Mouse (Mus musculus): ENCODE data around the gene Gm10638. TPM values are rescaled to one million over a fixed set of nuclear protein-coding genes. Genes with fewer than 3 reads are reported as not detected.
A peak's percentile ranks its signal among the peaks of the same experiment; 100 is the strongest.

Gm10638 gene
- polyA plus RNA-seq, 1 experiment from 2014 or later, result 5.5 TPM

- ATAC-seq (ENCODE audit: insufficient number of reproducible peaks, insufficient read depth, low FRiP score, low read depth), result no peak
- Histone ChIP-seq H3K4me2 (ENCODE audit: low read length) (no peak overlapping the region), H3K4me3 (ENCODE audit: control insufficient read depth in 1 of 2, insufficient read depth in 1 of 2, low read depth in 1 of 2, low read length in 2 of 2) (no peak overlapping the region), H3K9me3 (ENCODE audit: control insufficient read depth, low read length) (no peaks in the 10 kb centered on the region), H3K9ac (ENCODE audit: low read length) (no peak overlapping the region), H3K27ac (replicated peaks in 1 of 2; ENCODE audit: control insufficient read depth in 1 of 2, insufficient read depth in 1 of 2, low read depth in 2 of 2, low read length in 2 of 2) (no peak overlapping the region), H3K27me3 (ENCODE audit: control insufficient read depth, insufficient read depth, low read length) (no peaks in the 10 kb centered on the region), H3K4me1 (ENCODE audit: control insufficient read depth in 2 of 2, insufficient read depth in 2 of 2, low read length in 2 of 2) (peaks cover 11 to 37% of the 10 kb centered on the region in 2 experiments), H3K36me3 (ENCODE audit: control insufficient read depth, insufficient read depth, low read length) (peaks cover 20% of the 10 kb centered on the region)
- WGBS, result 78% methylated on average over 6 of the region's 6 CpGs
These were observed 18.5 kb upstream of the Gm10638 start for GRCm38 (mm10) chr8:86726959-86727358.

GRCm38 (mm10) chr8:86728224-86728950 lies 17.1 kb upstream of the Gm10638 start:
- H3K4me3 ChIP-seq (ENCODE audit: control insufficient read depth in 1 of 2, insufficient read depth in 1 of 2, low read depth in 1 of 2, low read length in 2 of 2), result no peak overlapping the region
- no peaks in the 10 kb centered on the region for H3K27me3 ChIP-seq (ENCODE audit: control insufficient read depth, insufficient read depth, low read length)
- H3K9me3 ChIP-seq (ENCODE audit: control insufficient read depth, low read length), result no peaks in the 10 kb centered on the region
- H3K9ac ChIP-seq (ENCODE audit: low read length), result no peak overlapping the region
- 0 out of 4 replicates have a peak overlapping the region, but pooled peaks of 1 of the 2 experiments have one; percentile 10 for H3K27ac ChIP-seq (replicated peaks in 1 of 2; ENCODE audit: control insufficient read depth in 1 of 2, insufficient read depth in 1 of 2, low read depth in 2 of 2, low read length in 2 of 2)
- H3K4me2 ChIP-seq (ENCODE audit: low read length), result no peak overlapping the region
- no peak for ATAC-seq (ENCODE audit: insufficient number of reproducible peaks, insufficient read depth, low FRiP score, low read depth)
- H3K36me3 ChIP-seq (ENCODE audit: control insufficient read depth, insufficient read depth, low read length), result peaks cover 8% of the 10 kb centered on the region
- 53% methylated on average over 19 of the region's 19 CpGs for WGBS
- peaks cover 11 to 40% of the 10 kb centered on the region in 2 experiments for H3K4me1 ChIP-seq (ENCODE audit: control insufficient read depth in 2 of 2, insufficient read depth in 2 of 2, low read length in 2 of 2)

GRCm38 (mm10) chr8:86730303-86730702 lies 15.2 kb upstream of the Gm10638 start:
- peaks cover 14 to 53% of the 10 kb centered on the region in 2 experiments for H3K4me1 ChIP-seq (ENCODE audit: control insufficient read depth in 2 of 2, insufficient read depth in 2 of 2, low read length in 2 of 2)
- no peak for ATAC-seq (ENCODE audit: insufficient number of reproducible peaks, insufficient read depth, low FRiP score, low read depth)
- 37% methylated on average over 3 of the region's 3 CpGs for WGBS

GRCm38 (mm10) chr8:86730860-86731259 lies 14.6 kb upstream of the Gm10638 start:
- H3K36me3 ChIP-seq (ENCODE audit: control insufficient read depth, insufficient read depth, low read length), result peaks cover 8% of the 10 kb centered on the region; the same call in 1 of the 2 replicates
- peaks cover 14 to 58% of the 10 kb centered on the region in 2 experiments for H3K4me1 ChIP-seq (ENCODE audit: control insufficient read depth in 2 of 2, insufficient read depth in 2 of 2, low read length in 2 of 2)
- no peak overlapping the region for H3K9ac ChIP-seq (ENCODE audit: low read length)
- peak overlapping the region in 1 of 2 experiments; percentile 16; a peak in 1 of 4 replicates for H3K27ac ChIP-seq (replicated peaks in 1 of 2; ENCODE audit: control insufficient read depth in 1 of 2, insufficient read depth in 1 of 2, low read depth in 2 of 2, low read length in 2 of 2)
- no peaks in the 10 kb centered on the region for H3K27me3 ChIP-seq (ENCODE audit: control insufficient read depth, insufficient read depth, low read length)
- 92% methylated on average over 1 of the region's 1 CpGs for WGBS
- no peak for ATAC-seq (ENCODE audit: insufficient number of reproducible peaks, insufficient read depth, low FRiP score, low read depth)
- no peak overlapping the region for H3K4me2 ChIP-seq (ENCODE audit: low read length)
- no peaks in the 10 kb centered on the region for H3K9me3 ChIP-seq (ENCODE audit: control insufficient read depth, low read length)
- H3K4me3 ChIP-seq (ENCODE audit: control insufficient read depth in 1 of 2, insufficient read depth in 1 of 2, low read depth in 1 of 2, low read length in 2 of 2), result no peak overlapping the region

More at GRCm38 (mm10) chr8:86730303-86730702, 15.2 kb upstream of the Gm10638 start:
- Histone ChIP-seq H3K36me3 (ENCODE audit: control insufficient read depth, insufficient read depth, low read length) (peaks cover 8% of the 10 kb centered on the region; the same call in 1 of the 2 replicates), H3K9me3 (ENCODE audit: control insufficient read depth, low read length) (no peaks in the 10 kb centered on the region), H3K27me3 (ENCODE audit: control insufficient read depth, insufficient read depth, low read length) (no peaks in the 10 kb centered on the region), H3K9ac (ENCODE audit: low read length) (no peak overlapping the region), H3K4me2 (ENCODE audit: low read length) (no peak overlapping the region), H3K27ac (replicated peaks in 1 of 2; ENCODE audit: control insufficient read depth in 1 of 2, insufficient read depth in 1 of 2, low read depth in 2 of 2, low read length in 2 of 2) (peak overlapping the region in 1 of 2 experiments; percentile 16; a peak in 1 of 4 replicates), H3K4me3 (ENCODE audit: control insufficient read depth in 1 of 2, insufficient read depth in 1 of 2, low read depth in 1 of 2, low read length in 2 of 2) (no peak overlapping the region)

- H3K27ac ChIP-seq (replicated peaks in 1 of 2; ENCODE audit: control insufficient read depth in 1 of 2, insufficient read depth in 1 of 2, low read depth in 2 of 2, low read length in 2 of 2), result no peak overlapping the region
- H3K9me3 ChIP-seq (ENCODE audit: control insufficient read depth, low read length), result no peaks in the 10 kb centered on the region
- H3K4me3 ChIP-seq (ENCODE audit: control insufficient read depth in 1 of 2, insufficient read depth in 1 of 2, low read depth in 1 of 2, low read length in 2 of 2), result no peak overlapping the region
- H3K36me3 ChIP-seq (ENCODE audit: control insufficient read depth, insufficient read depth, low read length), result no peaks in the 10 kb centered on the region
- WGBS, result 18% methylated on average over 4 of the region's 4 CpGs
- H3K4me1 ChIP-seq (ENCODE audit: control insufficient read depth in 2 of 2, insufficient read depth in 2 of 2, low read length in 2 of 2), result peaks cover 12 to 57% of the 10 kb centered on the region in 2 experiments
- no peak overlapping the region for H3K4me2 ChIP-seq (ENCODE audit: low read length)
- no peak for ATAC-seq (ENCODE audit: insufficient number of reproducible peaks, insufficient read depth, low FRiP score, low read depth)
- no peaks in the 10 kb centered on the region for H3K27me3 ChIP-seq (ENCODE audit: control insufficient read depth, insufficient read depth, low read length)
- no peak overlapping the region for H3K9ac ChIP-seq (ENCODE audit: low read length)
These were observed 11.3 kb upstream of the Gm10638 start for GRCm38 (mm10) chr8:86734171-86734570.

- no peaks in the 10 kb centered on the region for H3K27me3 ChIP-seq (ENCODE audit: control insufficient read depth, insufficient read depth, low read length)
- 66% methylated on average over 1 of the region's 1 CpGs for WGBS
- H3K4me3 ChIP-seq (ENCODE audit: control insufficient read depth in 1 of 2, insufficient read depth in 1 of 2, low read depth in 1 of 2, low read length in 2 of 2), result no peak overlapping the region
- no peak overlapping the region for H3K4me2 ChIP-seq (ENCODE audit: low read length)
- no peak for ATAC-seq (ENCODE audit: insufficient number of reproducible peaks, insufficient read depth, low FRiP score, low read depth)
- H3K9me3 ChIP-seq (ENCODE audit: control insufficient read depth, low read length), result no peaks in the 10 kb centered on the region
- no peak overlapping the region for H3K27ac ChIP-seq (replicated peaks in 1 of 2; ENCODE audit: control insufficient read depth in 1 of 2, insufficient read depth in 1 of 2, low read depth in 2 of 2, low read length in 2 of 2)
- H3K36me3 ChIP-seq (ENCODE audit: control insufficient read depth, insufficient read depth, low read length), result no peaks in the 10 kb centered on the region
- no peak overlapping the region for H3K9ac ChIP-seq (ENCODE audit: low read length)
- H3K4me1 ChIP-seq (ENCODE audit: control insufficient read depth in 2 of 2, insufficient read depth in 2 of 2, low read length in 2 of 2), result peaks cover 12 to 54% of the 10 kb centered on the region in 2 experiments
These were observed 10.5 kb upstream of the Gm10638 start for GRCm38 (mm10) chr8:86734954-86735353.

GRCm38 (mm10) chr8:86735446-86736111 lies 9.9 kb upstream of the Gm10638 start:
- H3K4me1 ChIP-seq (ENCODE audit: control insufficient read depth in 2 of 2, insufficient read depth in 2 of 2, low read length in 2 of 2), result peaks cover 9 to 49% of the 10 kb centered on the region in 2 experiments
- no peaks in the 10 kb centered on the region for H3K9me3 ChIP-seq (ENCODE audit: control insufficient read depth, low read length)
- H3K9ac ChIP-seq (ENCODE audit: low read length), result no peak overlapping the region
- WGBS, result 18% methylated on average over 3 of the region's 3 CpGs
- H3K4me3 ChIP-seq (ENCODE audit: control insufficient read depth in 1 of 2, insufficient read depth in 1 of 2, low read depth in 1 of 2, low read length in 2 of 2), result no peak overlapping the region
- peak overlapping the region in 1 of 2 experiments; percentile 48; a peak in 2 of 4 replicates for H3K27ac ChIP-seq (replicated peaks in 1 of 2; ENCODE audit: control insufficient read depth in 1 of 2, insufficient read depth in 1 of 2, low read depth in 2 of 2, low read length in 2 of 2)
- no peaks in the 10 kb centered on the region for H3K27me3 ChIP-seq (ENCODE audit: control insufficient read depth, insufficient read depth, low read length)
- no peak overlapping the region for H3K4me2 ChIP-seq (ENCODE audit: low read length)
- no peak for ATAC-seq (ENCODE audit: insufficient number of reproducible peaks, insufficient read depth, low FRiP score, low read depth)
- no peaks in the 10 kb centered on the region for H3K36me3 ChIP-seq (ENCODE audit: control insufficient read depth, insufficient read depth, low read length)

All from heart, embryonic 14.5 days (tissue).